Mouse (Mus musculus) heart, adult 2 months (tissue): ENCODE data around the gene Irx6. TPM values are rescaled to one million over a fixed set of nuclear protein-coding genes. Genes with fewer than 3 reads are reported as not detected.

Source experiments
- DNase-seq, 2 experiments: peaks; one replicate each; pipeline ENCODE4 v3.0.0; 2021
- H3K27ac ChIP-seq: fragments of 200-600 bp; 2 replicates; pipeline ENCODE4 v1.8.1; 2022
- H3K27me3 ChIP-seq: fragments of 200-500 bp; 2 replicates; pipeline ENCODE4 v1.6.1; 2012; ENCODE audit warnings: mild to moderate bottlenecking, low read length, inconsistent platforms, mixed read lengths; ENCODE audit not compliant: control insufficient read depth, insufficient read depth
- H3K36me3 ChIP-seq: fragments of 200-500 bp; 2 replicates; pipeline ENCODE4 v1.6.1; 2012; ENCODE audit warnings: low read length, inconsistent platforms; ENCODE audit not compliant: control insufficient read depth, insufficient read depth
- H3K4me1 ChIP-seq: fragments of 200-500 bp; 2 replicates; pipeline ENCODE4 v1.6.1; 2011; ENCODE audit warnings: low read length; ENCODE audit not compliant: control insufficient read depth, insufficient read depth
- H3K4me3 ChIP-seq: fragments of 200-600 bp; 2 replicates; pipeline ENCODE4 v1.8.1; 2022
- H3K79me2 ChIP-seq: fragments of 200-500 bp; replicated peaks from 2 replicates; pipeline ENCODE4 v1.6.1; 2012; ENCODE audit warnings: mild to moderate bottlenecking, inconsistent platforms, low read length, moderate library complexity, mixed read lengths; ENCODE audit not compliant: control insufficient read depth, insufficient read depth
- H3K9ac ChIP-seq: fragments of 200-500 bp; 2 replicates; pipeline ENCODE4 v1.6.1; 2012; ENCODE audit warnings: low read depth, mild to moderate bottlenecking, control low read depth, inconsistent platforms, low read length, mixed read lengths
- CTCF ChIP-seq: fragments of 200-600 bp; IDR thresholded peaks from 2 replicates; pipeline ENCODE4 v1.8.1; 2022; ENCODE audit warnings: antibody characterized with exemption, mild to moderate bottlenecking, moderate library complexity
- EP300 ChIP-seq: fragments of 200-500 bp; IDR thresholded peaks from 2 replicates; pipeline ENCODE4 v1.6.1; 2011; ENCODE audit warnings: low read depth, low read length, control low read depth; ENCODE audit not compliant: insufficient read depth
- POLR2A ChIP-seq: fragments of 200-500 bp; IDR thresholded peaks from 2 replicates; pipeline ENCODE4 v1.6.1; 2011; ENCODE audit warnings: mild to moderate bottlenecking, low read depth, low read length, control low read depth; ENCODE audit not compliant: insufficient read depth
- WGBS: fragments of 180-500 bp; shearing (Covaris S2); methylation state at CpG from one replicate; pipeline ENCODE4 v1.1.7; 2018; 5-methylcytosine and 5-hydroxymethylcytosine counted together
- intact Hi-C: fragments of 180-260 bp; cut with DNase I; formaldehyde crosslinking; loops from one replicate; pipeline ENCODE4 v1.15.1; 2025
- long read RNA-seq: library from polyadenylated mRNA; stranded (forward); transcript quantifications from one replicate; pipeline ENCODE4 v2.0.0, GENCODE M21; 2021
- polyA plus RNA-seq: library from polyadenylated mRNA; depleted of rRNA; stranded (reverse); fragments of >200 nt; gene quantifications from 2 replicates; pipeline ENCODE4 v1.2.3, GENCODE M21; 2012; rRNA removed
- total RNA-seq, 2 experiments: library from RNA; stranded (reverse); gene quantifications; 2 replicates each; pipeline ENCODE4 v1.2.3; 2021

Irx6 gene
- not detected for total RNA-seq
- polyA plus RNA-seq: 0.04 TPM in 1 of 2 replicates, not detected in the other
- long read RNA-seq: 0 reads

DNA sequence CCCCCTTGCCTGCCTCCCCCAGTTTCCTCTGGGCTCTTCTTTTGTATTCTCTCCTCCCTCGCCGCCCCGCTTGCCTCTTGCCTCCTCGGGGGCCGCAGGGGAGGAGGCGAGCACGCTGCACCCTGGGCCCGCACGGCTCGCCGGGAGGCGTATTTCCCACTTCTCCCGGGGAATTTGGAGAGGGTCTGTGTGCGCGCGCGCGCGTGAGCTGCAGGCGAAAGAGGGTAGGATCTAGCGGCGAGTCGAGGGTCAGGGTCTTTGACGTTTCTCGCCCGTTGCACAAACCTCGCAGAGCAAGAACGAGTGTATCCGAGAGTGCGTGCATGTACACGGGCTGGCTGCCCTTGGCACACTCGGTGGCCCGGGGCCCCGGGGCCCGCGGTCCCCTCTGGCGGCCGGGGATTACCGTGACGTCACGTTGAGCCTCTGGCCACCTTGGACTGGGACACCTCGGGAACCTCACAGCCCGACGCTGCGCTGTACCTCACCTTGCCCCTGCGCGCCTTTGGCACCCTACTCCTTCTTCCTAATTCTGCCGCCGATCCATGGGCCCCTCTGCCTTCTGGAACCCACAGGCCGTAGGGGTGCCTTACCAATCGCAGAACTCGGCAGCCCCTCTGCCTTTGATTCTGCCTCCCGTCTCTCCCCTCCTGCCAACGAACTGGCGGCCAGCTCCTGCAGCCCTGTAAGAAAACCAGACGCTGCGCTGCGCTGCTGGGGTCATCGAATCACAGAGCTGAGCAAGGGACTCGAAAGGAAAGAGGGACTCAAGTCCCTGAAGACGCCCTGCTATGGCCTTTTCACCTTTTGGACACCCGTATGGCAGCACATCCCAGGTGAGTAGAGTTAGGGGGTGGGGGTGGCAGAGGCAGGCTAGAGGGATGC is at the start of gene Irx6:
Gene Irx6, plus strand, starts transcription at position 45 of the 885 bp plus-strand sequence.
- DNase-seq: peak in 1 of 2 experiments; percentile 22
- Histone ChIP-seq H3K36me3 (no peaks in the 10 kb centered on the region), H3K27ac (no peak within 1 kb of the TSS), H3K79me2 (no peaks in the 10 kb centered on the region), H3K4me1 (no peaks in the 10 kb centered on the region), H3K9ac (no peak within 1 kb of the TSS), H3K4me3 (peak within 1 kb of the TSS; percentile 38), H3K27me3 (peaks cover 7% of the 10 kb centered on the region)
- intact Hi-C loops: no loop called here
- 1% methylated on average over 62 of the region's 62 CpGs for WGBS
- TF ChIP-seq POLR2A: no peak
- TF ChIP-seq EP300: no peak
- no peak for TF ChIP-seq CTCF

DNA sequence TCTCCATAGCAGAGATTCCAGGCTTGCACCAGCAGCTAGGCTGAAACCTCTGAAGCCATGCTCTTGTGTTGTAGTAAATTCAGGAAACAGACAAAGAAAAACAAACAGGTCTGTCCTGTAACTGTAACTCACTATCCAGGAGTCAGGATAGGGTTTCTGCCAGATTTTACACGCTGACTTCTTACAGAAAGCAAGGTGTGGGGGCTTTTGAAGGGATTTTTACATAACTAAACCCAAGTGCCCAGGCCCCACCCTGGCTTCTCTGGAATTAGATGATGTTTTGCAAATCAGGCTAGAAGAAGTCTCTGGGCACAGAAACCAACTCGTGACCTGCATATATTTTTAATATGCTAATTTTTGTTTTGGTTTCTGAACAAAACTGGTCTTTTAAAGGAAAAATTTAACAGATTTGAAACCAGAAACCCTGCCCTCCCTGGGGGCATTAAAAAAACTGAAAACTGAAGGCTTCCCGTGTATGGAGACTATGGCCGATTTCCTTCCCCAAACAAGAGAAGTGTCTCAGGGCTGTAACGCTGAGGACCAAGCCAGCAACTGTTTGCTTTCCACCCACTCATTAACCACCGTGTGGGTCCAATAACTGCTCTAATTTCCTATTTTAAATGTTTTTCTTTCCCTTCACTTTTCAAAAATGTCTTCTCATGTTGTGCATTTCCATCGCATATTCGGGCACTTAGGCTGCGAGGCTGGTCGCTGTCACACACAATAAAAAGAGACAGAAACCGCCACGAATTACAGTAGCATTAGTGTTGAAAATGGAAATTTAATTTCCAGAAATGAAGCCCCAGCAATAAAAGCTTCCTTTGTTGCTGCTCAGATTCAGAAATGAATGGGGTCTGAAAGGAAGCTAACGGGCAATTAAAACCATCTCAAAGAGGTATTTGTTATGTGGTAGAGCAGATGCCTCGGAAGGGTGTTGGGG is 45.1 kb upstream of the Irx6 start:
- Histone ChIP-seq H3K27ac (no peak overlapping the region), H3K79me2 (no peaks in the 10 kb centered on the region), H3K4me3 (no peak overlapping the region), H3K4me1 (no peaks in the 10 kb centered on the region), H3K9ac (no peak overlapping the region), H3K36me3 (no peaks in the 10 kb centered on the region), H3K27me3 (no peaks in the 10 kb centered on the region)
- intact Hi-C loops: no loop called here
- TF ChIP-seq POLR2A (no peak), CTCF (no peak), EP300 (no peak)
- 59% methylated on average over 14 of the region's 14 CpGs for WGBS
- no peak for DNase-seq

GRCm38 (mm10) chr8:92633199-92633598 is 40.9 kb upstream of the Irx6 start:
- Histone ChIP-seq H3K4me3 (no peak overlapping the region), H3K79me2 (no peaks in the 10 kb centered on the region), H3K9ac (no peak overlapping the region), H3K36me3 (no peaks in the 10 kb centered on the region), H3K4me1 (no peaks in the 10 kb centered on the region), H3K27ac (no peak overlapping the region), H3K27me3 (no peaks in the 10 kb centered on the region)
- TF ChIP-seq POLR2A (no peak), EP300 (no peak), CTCF (no peak)
- DNase-seq: no peak
- intact Hi-C loops: no loop called here
- 94% methylated on average over 5 of the region's 5 CpGs for WGBS

- H3K36me3 ChIP-seq: no peaks in the 10 kb centered on the region
- H3K79me2 ChIP-seq: no peaks in the 10 kb centered on the region
- no peak for TF ChIP-seq CTCF
- no peak for TF ChIP-seq POLR2A
- no peak for TF ChIP-seq EP300
- intact Hi-C loops: no loop called here
- no peak overlapping the region for H3K4me3 ChIP-seq
- no peak for DNase-seq
- no peaks in the 10 kb centered on the region for H3K4me1 ChIP-seq
- no peak overlapping the region for H3K9ac ChIP-seq
- 76% methylated on average over 8 of the region's 8 CpGs for WGBS
- H3K27ac ChIP-seq: no peak overlapping the region
- H3K27me3 ChIP-seq: no peaks in the 10 kb centered on the region
Observed at GRCm38 (mm10) chr8:92640820-92641219, 33.3 kb upstream of the Irx6 start.

DNA sequence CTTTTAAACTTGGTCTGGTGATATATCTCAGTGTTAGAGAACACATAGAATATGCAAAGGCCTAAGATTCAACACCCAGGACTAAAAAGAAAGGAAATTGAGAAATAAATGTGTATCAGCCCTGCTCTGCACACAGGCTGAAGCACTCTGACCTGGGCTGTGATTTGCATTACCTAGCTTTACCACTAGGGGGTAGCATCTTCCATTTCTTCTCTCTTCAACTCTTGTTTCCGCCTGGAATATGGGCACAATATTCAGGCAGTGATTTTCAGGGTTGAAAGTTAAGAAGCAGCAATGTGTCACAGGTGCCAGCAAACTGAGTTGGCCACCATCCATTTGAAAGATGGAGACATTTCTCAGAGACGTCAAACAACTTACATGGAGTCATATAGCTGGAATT is 27.5 kb upstream of the Irx6 start:
- DNase-seq: no peak
- no peaks in the 10 kb centered on the region for H3K27me3 ChIP-seq
- intact Hi-C loops: loop anchor here (1.0 kb wide), 1 partner anchor 75 kb away; no protein-coding TSS in a partner anchor

More for the DNA sequence above, 27.5 kb upstream of the Irx6 start:
- 50% methylated on average over 2 of the region's 2 CpGs for WGBS
- no peak overlapping the region for H3K9ac ChIP-seq
- no peaks in the 10 kb centered on the region for H3K79me2 ChIP-seq
- no peaks in the 10 kb centered on the region for H3K4me1 ChIP-seq
- no peaks in the 10 kb centered on the region for H3K36me3 ChIP-seq
- no peak overlapping the region for H3K27ac ChIP-seq
- no peak overlapping the region for H3K4me3 ChIP-seq
- TF ChIP-seq CTCF (peak; percentile 91), POLR2A (no peak), EP300 (no peak)
